Mouse (Mus musculus): ENCODE measurements around the gene Ppp2r5c.

DNA sequence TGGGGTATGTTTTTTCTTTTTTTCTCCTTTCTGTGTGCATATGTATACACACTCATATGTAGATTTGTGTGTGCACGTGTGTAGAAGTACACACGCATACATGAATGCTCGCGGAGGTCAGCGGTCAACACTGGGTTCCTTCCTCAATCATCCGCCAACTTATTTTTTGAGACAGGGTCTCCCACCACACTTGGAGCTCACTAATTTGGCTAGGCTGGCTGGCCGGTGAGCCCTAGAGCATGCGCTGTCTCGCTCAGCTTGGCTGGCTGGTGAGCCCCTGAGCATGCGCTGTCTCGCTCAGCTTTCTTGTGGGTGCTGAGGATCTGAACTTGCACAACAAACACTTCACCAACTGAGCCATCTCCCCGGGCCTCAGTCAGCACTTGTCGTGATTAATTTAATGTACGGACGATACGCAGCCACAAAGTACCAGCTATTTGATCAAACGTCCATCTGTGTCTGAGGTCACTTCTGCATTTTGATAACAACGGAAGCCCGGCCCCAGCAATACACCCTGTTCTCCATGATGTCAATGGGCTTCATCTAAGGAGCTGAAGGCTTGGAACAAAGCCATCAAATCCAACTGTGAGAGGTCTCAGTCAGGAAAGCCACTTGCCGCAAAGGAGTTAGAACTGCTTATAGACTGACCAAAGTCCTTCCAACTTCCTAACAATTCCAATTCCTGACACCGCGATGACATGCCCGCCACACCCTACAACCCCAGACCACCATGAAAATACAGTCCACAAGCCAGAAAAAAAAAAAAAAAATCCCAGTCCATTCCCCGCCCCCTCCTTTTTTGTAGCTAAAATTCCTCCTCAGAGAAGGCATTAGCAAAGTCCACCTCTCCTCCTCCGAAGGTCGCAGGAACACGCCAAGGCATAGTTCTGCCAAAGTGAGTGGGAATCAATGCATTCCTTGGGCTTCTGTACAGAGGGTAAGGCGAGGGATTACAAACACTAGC lies 29.6 kb upstream of the Ppp2r5c start:
- TF ChIP-seq CTCF (IDR thresholded peaks at IDR 0.05; ENCODE audit: low read depth, low read length) (no peak), POLR2A (IDR thresholded peaks at IDR 0.05; ENCODE audit: borderline replicate concordance, low read depth, low read length) (no peak)
